8 mouse cellular contexts compared by ENCODE assay signal in the genomic region with DNA sequence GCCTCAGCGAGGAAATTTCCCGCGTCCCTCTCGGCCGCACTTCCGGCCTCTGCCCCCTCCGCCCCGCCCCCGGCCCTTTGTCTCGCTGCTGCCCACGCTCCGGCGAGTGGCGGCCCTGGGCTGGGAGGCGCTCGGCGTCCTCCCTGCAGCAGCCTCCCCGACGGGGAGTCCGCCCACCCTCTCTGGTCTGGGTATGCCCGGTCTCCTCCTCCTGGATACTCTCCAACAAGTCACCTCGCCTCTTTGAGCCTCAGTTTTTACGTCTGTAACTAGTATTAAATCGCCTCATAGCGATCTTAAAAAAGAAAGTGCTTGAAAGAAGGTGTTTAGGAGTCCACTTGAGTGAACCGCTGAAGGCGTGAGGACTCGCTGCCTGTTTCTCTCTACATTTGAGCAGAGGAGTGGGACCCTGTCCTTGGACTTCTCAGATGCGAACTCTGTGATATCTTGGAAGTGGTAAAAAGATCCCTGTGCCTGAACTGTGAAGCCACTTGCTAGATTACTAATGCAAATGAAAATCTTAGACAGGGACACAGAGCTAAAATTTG. TPM values are rescaled to one million over a fixed set of nuclear protein-coding genes. Genes with fewer than 3 reads are reported as not detected.
A peak's percentile ranks its signal among the peaks of the same experiment; 100 is the strongest.
DNase-seq lines count a peak whose midpoint lies in the region; ATAC-seq and TF ChIP-seq lines count a peak whose summit lies in the region.

A gene (minus strand): TSS at position 11 of the 548 bp plus-strand sequence.

- peak; percentile 41; the same call in 1 of the 2 replicates for ATAC-seq in heart, embryonic 16.5 days (replicated peaks; ENCODE audit: extremely low read depth, insufficient read depth, low FRiP score)
- ATAC-seq in forebrain, embryonic 15.5 days (replicated peaks): peak; percentile 64
- ATAC-seq in limb, embryonic 14.5 days (ENCODE audit: low FRiP score, low read depth): 0 out of 2 replicates have a peak, but pooled peaks have one; percentile 23

- H3K4me1 ChIP-seq in heart, embryonic 16.5 days (ENCODE audit: control insufficient read depth, insufficient read depth, low read length): peaks cover 5% of the 10 kb centered on the region
- peaks cover 68% of the 10 kb centered on the region for H3K4me1 ChIP-seq in forebrain, embryonic 15.5 days
- peaks cover 4% of the 10 kb centered on the region; the same call in 1 of the 2 replicates for H3K4me1 ChIP-seq in limb, embryonic 14.5 days (ENCODE audit: control insufficient read depth, insufficient read depth, low read length)

- TF ChIP-seq POLR2A in limb, embryonic 14.5 days (IDR thresholded peaks at IDR 0.05; ENCODE audit: borderline replicate concordance, extremely low read depth, insufficient read depth, insufficient read length): no peak

- no peak within 1 kb of the TSS for H3K27ac ChIP-seq in heart, embryonic 16.5 days (ENCODE audit: low read length)
- H3K27ac ChIP-seq in forebrain, embryonic 15.5 days (replicated peaks): peak within 1 kb of the TSS; percentile 91
- no peak within 1 kb of the TSS for H3K27ac ChIP-seq in limb, embryonic 14.5 days (replicated peaks; ENCODE audit: low read depth, low read length)

- no peak within 1 kb of the TSS for H3K9ac ChIP-seq in heart, embryonic 16.5 days (ENCODE audit: low read length)
- H3K9ac ChIP-seq in forebrain, embryonic 15.5 days (replicated peaks): peak within 1 kb of the TSS; percentile 76
- H3K9ac ChIP-seq in limb, embryonic 14.5 days (ENCODE audit: low read depth, low read length, severe bottlenecking): no peak within 1 kb of the TSS

- WGBS in heart, embryonic 16.5 days: 2% methylated on average over 23 of the region's 29 CpGs
- 2% methylated on average over 29 of the region's 29 CpGs for WGBS in forebrain, embryonic 15.5 days
- 3% methylated on average over 28 of the region's 29 CpGs for WGBS in limb, embryonic 14.5 days

- peaks cover 58% of the 10 kb centered on the region for H3K27me3 ChIP-seq in heart, embryonic 16.5 days (ENCODE audit: control insufficient read depth, insufficient read depth, low read length)
- H3K27me3 ChIP-seq in forebrain, embryonic 15.5 days: peaks cover 5% of the 10 kb centered on the region; the same call in 1 of the 2 replicates
- H3K27me3 ChIP-seq in limb, embryonic 14.5 days (ENCODE audit: control insufficient read depth, insufficient read depth, low read length): peaks cover 26% of the 10 kb centered on the region

- H3K36me3 ChIP-seq in heart, embryonic 16.5 days (ENCODE audit: control insufficient read depth, insufficient read depth): no peaks in the 10 kb centered on the region
- no peaks in the 10 kb centered on the region for H3K36me3 ChIP-seq in forebrain, embryonic 15.5 days
- no peaks in the 10 kb centered on the region for H3K36me3 ChIP-seq in limb, embryonic 14.5 days (ENCODE audit: control insufficient read depth, insufficient read depth, low read length)

- peak within 1 kb of the TSS; percentile 84 for H3K4me2 ChIP-seq in heart, embryonic 16.5 days (ENCODE audit: low read depth, low read length)
- H3K4me2 ChIP-seq in forebrain, embryonic 15.5 days (replicated peaks): peak within 1 kb of the TSS; percentile 69
- H3K4me2 ChIP-seq in limb, embryonic 14.5 days (replicated peaks; ENCODE audit: low read depth, low read length, severe bottlenecking): peak within 1 kb of the TSS; percentile 86

- DNase-seq in heart, postnatal 10 days: no peak
- DNase-seq in brain, adult 2 months (ENCODE audit: low read depth, low spot score): peak; percentile 81
- no peak for DNase-seq in limb, embryonic 14.5 days (ENCODE audit: low spot score)
- DNase-seq in gastrocnemius, postnatal 4 days (ENCODE audit: low spot score in 2 of 2): no peak
- no peak for DNase-seq in right cerebral cortex, postnatal 14 days
- DNase-seq in ovary, adult 18-20 months (ENCODE audit: low spot score): no peak

- H3K4me3 ChIP-seq in heart, embryonic 16.5 days (ENCODE audit: low read length): peak within 1 kb of the TSS; percentile 56
- peak within 1 kb of the TSS; percentile 77 for H3K4me3 ChIP-seq in forebrain, embryonic 15.5 days
- H3K4me3 ChIP-seq in limb, embryonic 14.5 days (replicated peaks; ENCODE audit: low read length): peak within 1 kb of the TSS; percentile 45

- intact Hi-C loops in heart, postnatal 10 days (cut with DNase I): no loop called here

- H3K9me3 ChIP-seq in heart, embryonic 16.5 days (replicated peaks; ENCODE audit: control insufficient read depth, low read length): no peaks in the 10 kb centered on the region
- no peaks in the 10 kb centered on the region for H3K9me3 ChIP-seq in forebrain, embryonic 15.5 days
- H3K9me3 ChIP-seq in limb, embryonic 14.5 days (ENCODE audit: control insufficient read depth, low read length): no peaks in the 10 kb centered on the region

RNA-seq across cellular contexts. Expression of the gene that starts here (rescaled TPM):
- polyA plus RNA-seq in heart, embryonic 16.5 days (2015; fragmentation: Nextera tagmentation; extraction: Ambion mirVana): 0.04 TPM in 1 of 2 replicates, not detected in the other
- under 1 TPM; 0.05 to 0.10 TPM for total RNA-seq in heart, postnatal 10 days (2021)
- polyA plus RNA-seq in forebrain, embryonic 15.5 days (2015; fragmentation: Nextera tagmentation; extraction: Ambion mirVana): 15.6 and 22.5 TPM in 2 replicates
- polyA plus RNA-seq in limb, embryonic 14.5 days (2012; rRNA removed): 0.70 and 0.87 TPM in 2 replicates
- 0.32 and 0.67 TPM in 2 replicates for polyA plus RNA-seq in limb, embryonic 14.5 days (2014; fragmentation: Nextera tagmentation; extraction: Ambion mirVana)
- total RNA-seq in gastrocnemius, postnatal 4 days (2021): under 1 TPM; 0.76 to 0.78 TPM

Comparison
In these comparisons a context has a peak if more than half of its experiments do, and no peak if none do; other contexts are left out.
1. Peak in ATAC-seq, H3K4me3 ChIP-seq and H3K4me2 ChIP-seq in heart, embryonic 16.5 days; RNA of the gene not detected or under 1 TPM.
2. Peak in ATAC-seq, H3K4me3 ChIP-seq and H3K4me2 ChIP-seq in limb, embryonic 14.5 days; RNA of the gene not detected or under 1 TPM.